Mouse (Mus musculus): ENCODE results near the gene Echdc1. TPM values are rescaled to one million over a fixed set of nuclear protein-coding genes. Genes with fewer than 3 reads are reported as not detected.

Echdc1 gene
- 21.6 and 21.8 TPM in 2 replicates for polyA plus RNA-seq (2016; fragmentation: Nextera tagmentation; extraction: Ambion mirVana)

DNA sequence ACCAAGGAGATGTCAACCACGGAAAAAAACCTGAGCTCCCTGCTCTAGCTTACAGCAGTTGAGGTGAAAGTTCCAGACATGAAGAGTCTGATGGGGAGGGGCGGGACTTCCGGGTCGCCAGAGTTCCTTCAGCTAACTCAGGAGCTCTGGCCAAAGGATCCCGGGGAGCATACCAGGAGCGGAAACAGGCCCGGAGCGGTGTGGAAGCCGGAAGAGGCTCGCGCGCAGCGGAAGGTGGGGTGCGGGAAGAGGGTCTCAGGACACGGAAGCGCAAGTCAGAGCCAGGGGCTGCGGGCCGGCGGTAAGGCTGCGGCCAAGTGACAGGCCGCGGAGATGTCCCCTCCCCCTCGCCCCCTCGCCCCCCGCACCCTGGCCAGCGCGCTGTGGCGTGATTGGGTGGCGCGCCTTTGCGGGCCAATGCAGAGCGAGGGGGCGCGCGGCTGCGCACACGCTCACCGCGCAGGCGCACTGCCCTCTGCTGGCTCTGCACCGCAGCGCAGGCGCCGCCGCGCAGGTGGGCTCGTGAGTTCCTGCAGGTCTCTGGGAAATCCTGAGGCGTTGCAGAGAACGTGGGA is at the start of gene Echdc1:
Echdc1 (plus strand) TSS at position 103 of the 575 bp plus-strand sequence.
- peak within 1 kb of the TSS; percentile 66 for H3K4me3 ChIP-seq
- ATAC-seq (ENCODE audit: low FRiP score), result peak; percentile 99
- peak within 1 kb of the TSS; percentile 68 for H3K9ac ChIP-seq
- WGBS, result under 1% methylated on average over 49 of the region's 49 CpGs
- peak within 1 kb of the TSS; percentile 87 for H3K27ac ChIP-seq
- no peaks in the 10 kb centered on the region for H3K27me3 ChIP-seq
- peak within 1 kb of the TSS; percentile 65 for H3K4me2 ChIP-seq (replicated peaks)
- no peaks in the 10 kb centered on the region for H3K36me3 ChIP-seq
- H3K4me1 ChIP-seq, result peaks cover 4% of the 10 kb centered on the region; the same call in 1 of the 2 replicates
- no peaks in the 10 kb centered on the region for H3K9me3 ChIP-seq (replicated peaks)

DNA sequence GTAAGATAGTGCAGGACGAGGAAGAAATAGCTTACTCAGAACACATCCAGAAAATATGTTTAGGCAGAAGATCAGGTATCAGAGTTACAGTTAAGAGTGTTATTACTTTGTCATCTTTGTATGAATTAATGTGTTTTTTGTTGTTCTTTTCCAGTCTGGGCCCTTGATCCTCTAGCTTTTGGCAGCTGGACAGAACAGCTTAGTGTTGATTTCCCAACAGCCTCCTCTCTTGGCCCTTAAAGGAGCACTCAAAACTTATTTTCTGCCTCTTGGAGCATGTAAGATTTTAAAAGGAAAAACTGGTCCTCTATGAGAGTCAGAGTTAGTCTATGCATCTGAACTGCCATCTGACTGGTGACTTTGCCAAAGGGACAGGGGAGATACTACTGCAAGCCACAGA is 31.2 kb upstream of the Echdc1 start:
- H3K27me3 ChIP-seq, result no peaks in the 10 kb centered on the region
- ATAC-seq (ENCODE audit: low FRiP score), result no peak
- H3K9me3 ChIP-seq (replicated peaks), result no peaks in the 10 kb centered on the region
- H3K4me1 ChIP-seq, result no peaks in the 10 kb centered on the region
- H3K4me3 ChIP-seq, result no peak overlapping the region
- no peak overlapping the region for H3K9ac ChIP-seq
- H3K4me2 ChIP-seq (replicated peaks), result no peak overlapping the region
- H3K27ac ChIP-seq, result no peak overlapping the region
- 77% methylated on average over 1 of the region's 1 CpGs for WGBS
- H3K36me3 ChIP-seq, result no peaks in the 10 kb centered on the region

DNA sequence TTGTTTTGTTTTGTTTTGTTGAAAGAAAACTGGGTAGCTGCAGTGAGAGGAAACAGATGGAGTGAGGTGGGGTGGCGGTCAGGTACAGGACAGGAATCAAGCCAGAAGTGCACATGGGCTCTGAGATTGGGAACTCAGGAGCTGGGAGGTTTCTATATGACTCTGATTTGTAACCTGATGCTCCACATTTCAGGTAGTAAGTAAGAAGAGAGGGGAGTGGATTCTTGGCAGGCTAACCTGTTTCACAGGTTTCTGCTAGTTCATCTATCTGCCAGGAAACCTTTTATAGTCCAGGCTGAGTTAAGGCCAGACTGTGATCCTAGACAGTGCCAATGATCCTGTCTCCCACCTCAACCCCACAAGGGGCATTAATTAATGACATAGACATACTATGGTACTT is 27.2 kb upstream of the Echdc1 start:
- ATAC-seq (ENCODE audit: low FRiP score), result no peak
- no peaks in the 10 kb centered on the region for H3K27me3 ChIP-seq
- no peak overlapping the region for H3K4me2 ChIP-seq (replicated peaks)
- no peaks in the 10 kb centered on the region for H3K36me3 ChIP-seq
- no peaks in the 10 kb centered on the region for H3K4me1 ChIP-seq
- 97% methylated on average over 1 of the region's 1 CpGs for WGBS
- H3K27ac ChIP-seq, result no peak overlapping the region
- no peaks in the 10 kb centered on the region for H3K9me3 ChIP-seq (replicated peaks)
- no peak overlapping the region for H3K9ac ChIP-seq
- no peak overlapping the region for H3K4me3 ChIP-seq

DNA sequence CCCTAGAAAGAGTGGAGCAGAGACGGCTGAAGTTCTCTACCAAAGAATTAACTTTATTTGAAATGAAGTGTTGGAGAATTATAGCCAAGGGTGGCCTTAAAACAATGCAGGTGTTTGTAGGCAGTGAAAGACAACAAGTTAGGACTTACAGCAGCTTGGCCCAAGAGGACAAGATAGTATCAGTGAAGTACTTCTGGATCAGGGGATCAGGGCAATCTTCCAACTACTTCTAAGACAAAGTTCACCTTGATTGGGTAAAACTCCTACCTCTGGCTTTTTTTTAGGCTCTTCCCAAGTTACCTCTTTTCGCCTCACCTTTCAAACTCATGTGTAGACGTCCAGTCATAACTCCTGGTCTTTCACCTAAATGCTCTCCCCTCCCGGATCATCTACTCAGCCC is 10.7 kb upstream of the Echdc1 start:
- ATAC-seq (ENCODE audit: low FRiP score), result no peak
- H3K27ac ChIP-seq, result no peak overlapping the region
- WGBS, result 91% methylated on average over 4 of the region's 4 CpGs

DNA sequence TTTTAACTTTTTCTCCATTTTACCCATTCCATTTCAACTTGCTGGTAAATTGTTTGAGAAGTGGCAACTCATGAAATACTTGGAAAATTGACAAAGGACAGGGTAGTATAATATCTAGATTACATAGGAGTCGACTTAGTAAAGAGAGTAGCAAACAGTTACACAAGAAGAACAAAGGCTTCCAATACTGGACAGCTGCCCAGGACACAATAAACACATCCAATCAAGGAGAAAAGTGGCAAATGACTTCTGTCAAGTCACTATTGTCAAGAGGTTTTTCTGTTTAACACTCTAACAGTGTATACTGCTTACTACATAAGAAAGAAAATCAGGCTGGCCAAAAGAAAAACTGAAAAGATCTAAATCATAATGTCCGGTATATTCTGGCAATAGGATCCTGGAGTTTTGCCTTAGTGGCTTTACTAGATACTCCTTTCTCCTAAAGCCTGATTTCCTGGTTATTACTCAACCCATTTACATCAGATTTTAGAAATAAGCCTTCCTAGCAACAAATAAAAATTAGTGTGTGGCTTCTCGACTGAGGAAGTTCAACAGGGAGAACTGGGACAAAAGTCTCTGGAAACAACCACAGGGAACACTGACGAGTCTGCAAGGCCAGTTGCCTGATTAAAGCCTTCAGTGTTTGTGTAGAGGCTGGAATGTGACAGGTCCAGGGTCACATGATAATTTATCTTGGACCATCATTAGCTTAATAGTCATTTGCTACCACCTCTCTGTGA is 1.3 kb upstream of the Echdc1 start:
- Histone ChIP-seq H3K36me3 (no peaks in the 10 kb centered on the region), H3K4me1 (peaks cover 4% of the 10 kb centered on the region; the same call in 1 of the 2 replicates), H3K4me2 (replicated peaks) (no peak overlapping the region), H3K27me3 (no peaks in the 10 kb centered on the region), H3K9ac (no peak overlapping the region), H3K4me3 (no peak overlapping the region), H3K9me3 (replicated peaks) (no peaks in the 10 kb centered on the region), H3K27ac (no peak overlapping the region)
- 77% methylated on average over 4 of the region's 4 CpGs for WGBS
- ATAC-seq (ENCODE audit: low FRiP score), result no peak

More for the DNA sequence above, 10.7 kb upstream of the Echdc1 start:
- Histone ChIP-seq H3K4me2 (replicated peaks) (no peak overlapping the region), H3K36me3 (no peaks in the 10 kb centered on the region), H3K9me3 (replicated peaks) (no peaks in the 10 kb centered on the region), H3K9ac (no peak overlapping the region), H3K27me3 (no peaks in the 10 kb centered on the region), H3K4me1 (no peaks in the 10 kb centered on the region), H3K4me3 (no peak overlapping the region)

DNA sequence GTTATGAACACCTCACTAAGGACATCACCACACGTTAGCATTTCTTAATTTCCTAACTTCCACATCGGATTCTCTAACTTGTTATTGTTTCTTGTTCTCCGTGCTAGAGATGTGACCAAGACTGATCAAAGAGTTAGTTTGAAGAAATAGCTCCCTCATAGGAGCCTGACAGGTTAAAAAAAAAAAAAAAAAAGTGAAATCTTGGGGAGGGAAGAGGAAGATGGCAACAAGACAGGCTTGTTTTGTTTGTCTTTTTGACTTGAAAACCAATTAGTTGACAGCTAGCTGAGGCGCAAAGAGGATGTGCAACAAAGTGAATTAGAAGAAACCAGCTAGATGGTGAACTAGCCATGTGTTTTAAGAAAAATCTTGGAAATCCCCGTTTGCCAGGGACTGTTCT is 939 bp downstream of the Echdc1 start:
- Histone ChIP-seq H3K9me3 (replicated peaks) (no peaks in the 10 kb centered on the region), H3K27ac (no peak overlapping the region), H3K4me2 (replicated peaks) (peak overlapping the region; percentile 65), H3K9ac (peak overlapping the region; percentile 68; the same call in 1 of the 2 replicates), H3K4me3 (peak overlapping the region; percentile 66; the same call in 1 of the 2 replicates), H3K36me3 (no peaks in the 10 kb centered on the region), H3K4me1 (peaks cover 4% of the 10 kb centered on the region; the same call in 1 of the 2 replicates), H3K27me3 (no peaks in the 10 kb centered on the region)
- WGBS, result 38% methylated on average over 5 of the region's 5 CpGs
- no peak for ATAC-seq (ENCODE audit: low FRiP score)

DNA sequence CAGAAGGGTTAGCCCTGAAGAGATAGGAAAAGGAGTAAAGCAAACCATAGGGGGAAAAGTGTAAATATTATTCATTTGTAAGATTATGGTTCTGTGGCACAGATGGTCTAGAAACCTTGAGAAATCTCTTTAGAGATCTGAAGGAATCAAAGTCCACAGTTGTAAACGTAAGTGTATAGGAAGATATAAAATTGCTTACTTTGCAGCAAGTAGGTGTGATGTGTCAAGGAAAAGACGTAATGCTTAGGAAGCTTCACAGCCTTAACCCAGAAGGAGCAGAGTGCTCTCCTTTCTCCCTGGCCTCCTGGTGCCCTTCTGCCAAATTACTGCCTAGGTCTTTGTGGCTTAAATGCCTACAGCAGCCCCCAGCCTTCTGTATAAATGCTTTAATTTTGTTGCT is 11.9 kb downstream of the Echdc1 start:
- ATAC-seq (ENCODE audit: low FRiP score), result no peak
- no peaks in the 10 kb centered on the region for H3K27me3 ChIP-seq
- no peak overlapping the region for H3K9ac ChIP-seq
- no peaks in the 10 kb centered on the region for H3K4me1 ChIP-seq
- H3K4me3 ChIP-seq, result no peak overlapping the region
- no peaks in the 10 kb centered on the region for H3K9me3 ChIP-seq (replicated peaks)
- no peaks in the 10 kb centered on the region for H3K36me3 ChIP-seq
- H3K27ac ChIP-seq, result no peak overlapping the region
- H3K4me2 ChIP-seq (replicated peaks), result no peak overlapping the region
- 98% methylated on average over 2 of the region's 2 CpGs for WGBS

DNA sequence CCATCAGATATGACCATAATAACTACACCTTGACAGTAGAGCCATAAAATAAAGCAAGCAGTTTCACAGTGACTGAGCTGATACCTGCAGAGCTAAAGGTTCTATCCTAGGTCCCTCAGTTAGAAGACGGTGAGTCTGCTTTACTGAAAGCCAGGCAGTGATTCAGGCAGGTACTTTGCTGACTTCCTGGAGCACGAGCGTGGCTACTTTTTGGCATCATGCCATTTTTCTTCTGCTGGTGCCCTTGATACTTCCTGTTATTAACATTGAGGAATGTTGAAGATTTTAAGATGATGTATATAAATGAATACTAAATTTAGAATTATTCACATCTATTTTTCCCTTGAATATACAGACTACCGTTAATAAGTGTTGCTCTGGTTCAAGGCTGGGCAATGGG is 20.9 kb downstream of the Echdc1 start:
- Histone ChIP-seq H3K9me3 (replicated peaks) (no peaks in the 10 kb centered on the region), H3K4me3 (no peak overlapping the region), H3K27ac (no peak overlapping the region), H3K4me2 (replicated peaks) (no peak overlapping the region), H3K9ac (no peak overlapping the region), H3K27me3 (no peaks in the 10 kb centered on the region), H3K4me1 (no peaks in the 10 kb centered on the region), H3K36me3 (no peaks in the 10 kb centered on the region)
- no peak for ATAC-seq (ENCODE audit: low FRiP score)
- WGBS, result 78% methylated on average over 4 of the region's 4 CpGs

DNA sequence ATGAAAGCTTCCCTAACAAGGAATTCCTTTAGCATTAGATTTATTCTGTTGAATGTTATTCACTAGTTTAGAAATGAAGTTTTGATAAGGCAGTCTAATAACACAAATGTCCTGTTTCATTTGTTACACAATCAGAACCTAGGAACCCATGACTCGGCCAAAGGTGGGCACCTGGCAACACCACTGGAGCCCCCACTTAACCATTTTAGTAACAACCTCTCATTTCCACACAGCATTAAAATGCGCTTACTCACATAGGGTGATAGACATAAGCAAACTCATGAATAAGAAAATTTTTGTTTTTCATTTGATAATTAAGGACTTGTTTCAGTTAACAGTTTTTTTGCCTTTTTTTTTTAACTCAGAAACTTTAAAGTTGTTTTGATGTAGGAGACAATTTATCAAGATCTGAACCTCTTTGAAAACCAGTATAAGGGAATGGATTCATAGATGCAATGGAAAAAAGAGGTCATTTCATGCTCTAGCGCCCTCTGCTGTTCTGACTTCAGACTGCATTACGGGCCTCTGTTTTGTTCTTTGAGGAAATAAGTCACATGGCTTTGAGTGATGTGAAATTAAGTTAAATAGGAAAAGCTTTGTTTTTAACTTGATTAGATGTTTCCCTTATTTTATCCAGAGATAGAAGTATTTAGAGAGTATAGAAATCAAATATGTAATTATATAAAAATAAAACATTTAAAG is 25.5 kb downstream of the Echdc1 start:
- H3K27me3 ChIP-seq, result no peaks in the 10 kb centered on the region
- H3K27ac ChIP-seq, result no peak overlapping the region
- H3K4me2 ChIP-seq (replicated peaks), result no peak overlapping the region
- 50% methylated on average over 4 of the region's 4 CpGs for WGBS
- no peak for ATAC-seq (ENCODE audit: low FRiP score)
- no peaks in the 10 kb centered on the region for H3K4me1 ChIP-seq
- no peak overlapping the region for H3K9ac ChIP-seq
- H3K4me3 ChIP-seq, result no peak overlapping the region
- H3K36me3 ChIP-seq, result no peaks in the 10 kb centered on the region
- H3K9me3 ChIP-seq (replicated peaks), result no peaks in the 10 kb centered on the region

DNA sequence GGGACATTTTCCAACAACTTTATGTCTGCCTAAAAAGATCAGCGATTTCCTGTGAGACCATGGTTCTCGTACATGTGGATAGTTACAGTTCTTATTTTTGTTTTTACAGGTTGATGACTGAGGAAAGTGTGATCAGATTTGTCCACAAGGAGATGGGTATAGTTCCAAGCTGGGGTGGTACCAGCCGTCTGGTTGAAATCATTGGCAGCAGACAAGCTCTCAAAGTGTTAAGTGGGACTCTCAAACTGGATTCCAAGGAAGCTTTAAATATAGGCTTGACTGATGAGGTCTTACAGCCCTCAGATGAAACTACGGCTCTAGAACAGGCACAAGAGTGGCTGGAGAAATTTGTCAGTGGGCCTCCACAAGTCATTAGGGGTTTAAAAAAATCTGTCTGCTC is 31.3 kb downstream of the Echdc1 start:
- ATAC-seq (ENCODE audit: low FRiP score), result no peak
- H3K27ac ChIP-seq, result no peak overlapping the region
- H3K36me3 ChIP-seq, result peaks cover 31% of the 10 kb centered on the region
- H3K4me3 ChIP-seq, result no peak overlapping the region
- no peaks in the 10 kb centered on the region for H3K9me3 ChIP-seq (replicated peaks)
- no peaks in the 10 kb centered on the region for H3K4me1 ChIP-seq
- H3K4me2 ChIP-seq (replicated peaks), result no peak overlapping the region
- H3K9ac ChIP-seq, result no peak overlapping the region
- WGBS, result 94% methylated on average over 4 of the region's 4 CpGs
- no peaks in the 10 kb centered on the region for H3K27me3 ChIP-seq

DNA sequence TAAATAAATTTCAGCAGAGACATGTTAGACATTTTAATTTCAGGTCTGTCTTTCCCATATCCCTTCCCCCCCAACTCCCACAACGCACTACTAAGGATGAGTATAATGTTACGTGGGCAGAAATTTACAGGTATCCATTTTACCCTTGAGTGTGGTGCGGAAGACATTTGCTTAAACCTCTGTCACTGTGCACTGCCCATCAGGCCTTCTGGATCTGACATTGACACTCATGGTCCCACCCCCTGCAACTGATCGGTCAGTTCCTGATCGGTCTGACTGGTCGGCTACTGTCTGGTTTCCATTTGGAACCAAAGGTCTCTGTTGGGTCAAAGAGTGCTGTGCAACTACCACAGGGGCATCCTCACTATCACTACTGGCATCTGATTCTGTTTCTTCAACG is 33.7 kb downstream of the Echdc1 start:
- H3K9me3 ChIP-seq (replicated peaks), result no peaks in the 10 kb centered on the region
- 97% methylated on average over 7 of the region's 7 CpGs for WGBS
- H3K9ac ChIP-seq, result no peak overlapping the region
- no peak overlapping the region for H3K4me2 ChIP-seq (replicated peaks)
- ATAC-seq (ENCODE audit: low FRiP score), result no peak
- H3K4me3 ChIP-seq, result no peak overlapping the region
- peaks cover 39% of the 10 kb centered on the region for H3K36me3 ChIP-seq
- H3K4me1 ChIP-seq, result no peaks in the 10 kb centered on the region
- H3K27ac ChIP-seq, result no peak overlapping the region
- H3K27me3 ChIP-seq, result no peaks in the 10 kb centered on the region

DNA sequence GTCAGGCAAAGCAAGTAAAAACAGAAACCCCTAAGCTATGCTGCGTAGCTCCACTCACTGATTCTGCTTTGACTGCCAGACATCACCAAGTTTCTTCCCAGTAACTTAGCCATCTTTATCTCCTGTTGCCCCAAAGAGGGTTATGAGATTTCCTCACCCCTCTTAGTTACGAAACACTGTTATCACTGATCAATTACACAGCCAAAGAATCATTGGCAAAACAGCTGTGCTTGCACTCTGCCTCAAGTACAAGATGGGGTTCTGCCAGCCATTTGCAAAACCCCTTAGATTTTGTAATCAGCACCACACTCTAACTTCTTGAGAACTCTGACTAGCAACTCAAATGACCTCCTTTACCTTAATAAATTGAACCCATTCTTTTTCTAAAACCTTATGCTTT is 38.5 kb downstream of the Echdc1 start:
- Histone ChIP-seq H3K9me3 (replicated peaks) (no peaks in the 10 kb centered on the region), H3K4me1 (no peaks in the 10 kb centered on the region), H3K36me3 (peaks cover 21% of the 10 kb centered on the region), H3K4me2 (replicated peaks) (no peak overlapping the region), H3K27ac (no peak overlapping the region), H3K4me3 (no peak overlapping the region), H3K27me3 (no peaks in the 10 kb centered on the region), H3K9ac (no peak overlapping the region)
- no peak for ATAC-seq (ENCODE audit: low FRiP score)
- WGBS, result 96% methylated on average over 2 of the region's 2 CpGs

Measured in hindbrain, embryonic 12.5 days (tissue).